Mouse (Mus musculus) midbrain, postnatal 0 days (tissue): ENCODE results near the gene Tm6sf1. TPM values are rescaled to one million over a fixed set of nuclear protein-coding genes. Genes with fewer than 3 reads are reported as not detected.

Experiments used
- ATAC-seq: fragments of 200-750 bp; cut with Nextera tagmentation; 2 replicates; pipeline ENCODE4 v1.8.0; 2017; ENCODE audit warnings: moderate number of reproducible peaks, mild to moderate bottlenecking, moderate TSS enrichment, moderate library complexity; ENCODE audit not compliant: low FRiP score
- DNase-seq: peaks from one replicate; pipeline ENCODE4 v3.0.0-alpha.2; 2015; ENCODE audit warnings: low spot score
- H3K27ac ChIP-seq: fragments of 300-500 bp; sonication (generic); 2 replicates; pipeline ENCODE4 v1.5.1; 2014; ENCODE audit warnings: low read depth, mild to moderate bottlenecking, low read length, mixed read lengths
- H3K27me3 ChIP-seq: fragments of 300-500 bp; sonication (generic); 2 replicates; pipeline ENCODE4 v1.6.1; 2014; ENCODE audit warnings: low read length, control low read depth, mixed read lengths; ENCODE audit not compliant: insufficient read depth
- H3K36me3 ChIP-seq: fragments of 300-500 bp; sonication (generic); 2 replicates; pipeline ENCODE4 v1.6.1; 2014; ENCODE audit warnings: low read length, control low read depth, mixed read lengths; ENCODE audit not compliant: insufficient read depth
- H3K4me1 ChIP-seq: fragments of 300-500 bp; sonication (generic); 2 replicates; pipeline ENCODE4 v1.6.1; 2014; ENCODE audit warnings: mild to moderate bottlenecking, control low read depth, antibody characterized with exemption, low read length, mixed read lengths; ENCODE audit not compliant: insufficient read depth
- H3K4me2 ChIP-seq: fragments of 300-500 bp; sonication (generic); 2 replicates; pipeline ENCODE4 v1.6.1; 2014; ENCODE audit warnings: low read depth, mild to moderate bottlenecking, low read length, mixed read lengths; ENCODE audit not compliant: poor library complexity, severe bottlenecking
- H3K4me3 ChIP-seq: fragments of 300-500 bp; sonication (generic); 2 replicates; pipeline ENCODE4 v1.5.1; 2014; ENCODE audit warnings: low read depth, mild to moderate bottlenecking, low read length, moderate library complexity
- H3K9ac ChIP-seq: fragments of 300-500 bp; sonication (generic); replicated peaks from 2 replicates; pipeline ENCODE4 v1.6.1; 2014; ENCODE audit warnings: mild to moderate bottlenecking, low read length, moderate library complexity, mixed read lengths; ENCODE audit not compliant: poor library complexity, severe bottlenecking
- H3K9me3 ChIP-seq: fragments of 300-500 bp; sonication (generic); 2 replicates; pipeline ENCODE4 v1.6.1; 2016; ENCODE audit warnings: low read length, control low read depth
- CTCF ChIP-seq: IDR thresholded peaks from 2 replicates; pipeline ENCODE4 v1.5.1; 2016; ENCODE audit warnings: antibody characterized with exemption, mild to moderate bottlenecking
- WGBS: fragments of 180-500 bp; shearing (Covaris S2); extraction: QIAGEN DNeasy Blood & Tissue Kit; methylation state at CpG from one replicate; pipeline ENCODE4 v1.1.7; 2014; 5-methylcytosine and 5-hydroxymethylcytosine counted together
- polyA plus RNA-seq: library from polyadenylated mRNA; unstranded; fragments of >200 nt; fragmentation: Nextera tagmentation; extraction: Ambion mirVana; gene quantifications from 2 replicates; pipeline ENCODE4 v1.2.1, GENCODE M21; 2015
- total RNA-seq: library from RNA; depleted of rRNA; stranded (reverse); fragments of >200 nt; gene quantifications from 2 replicates; pipeline ENCODE4 v1.2.3, GENCODE M21; 2014

The Tm6sf1 gene
- total and polyA plus RNA-seq, 2 experiments from 2014 or later, result 9.8 to 15.2 TPM

DNA sequence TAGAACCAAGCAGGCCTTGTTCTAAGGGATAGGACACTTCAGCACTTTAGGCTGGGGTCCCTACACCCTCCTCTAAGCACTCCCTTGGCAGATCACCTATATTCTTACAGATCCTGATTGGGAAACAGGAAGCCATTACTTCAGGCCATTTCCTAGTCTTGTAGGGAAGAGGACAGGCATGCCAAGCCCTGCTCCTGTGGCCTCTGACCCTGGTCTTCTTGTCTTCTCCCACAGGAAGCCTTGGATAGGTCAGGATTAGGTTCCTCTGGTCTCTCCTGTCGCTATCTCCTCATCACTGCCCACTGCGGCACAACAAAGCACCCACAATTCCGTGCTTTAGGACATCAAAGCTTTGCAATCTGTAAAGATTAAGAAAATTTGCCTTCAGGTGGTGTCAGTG lies 7.1 kb upstream of the Tm6sf1 start:
- Histone ChIP-seq H3K9ac (no peak overlapping the region), H3K27me3 (no peaks in the 10 kb centered on the region), H3K4me3 (no peak overlapping the region), H3K4me1 (no peaks in the 10 kb centered on the region), H3K9me3 (no peaks in the 10 kb centered on the region), H3K4me2 (no peak overlapping the region), H3K36me3 (no peaks in the 10 kb centered on the region), H3K27ac (no peak overlapping the region)
- 78% methylated on average over 3 of the region's 3 CpGs for WGBS
- DNase-seq (no peak), ATAC-seq (no peak)
- TF ChIP-seq CTCF, result no peak

DNA sequence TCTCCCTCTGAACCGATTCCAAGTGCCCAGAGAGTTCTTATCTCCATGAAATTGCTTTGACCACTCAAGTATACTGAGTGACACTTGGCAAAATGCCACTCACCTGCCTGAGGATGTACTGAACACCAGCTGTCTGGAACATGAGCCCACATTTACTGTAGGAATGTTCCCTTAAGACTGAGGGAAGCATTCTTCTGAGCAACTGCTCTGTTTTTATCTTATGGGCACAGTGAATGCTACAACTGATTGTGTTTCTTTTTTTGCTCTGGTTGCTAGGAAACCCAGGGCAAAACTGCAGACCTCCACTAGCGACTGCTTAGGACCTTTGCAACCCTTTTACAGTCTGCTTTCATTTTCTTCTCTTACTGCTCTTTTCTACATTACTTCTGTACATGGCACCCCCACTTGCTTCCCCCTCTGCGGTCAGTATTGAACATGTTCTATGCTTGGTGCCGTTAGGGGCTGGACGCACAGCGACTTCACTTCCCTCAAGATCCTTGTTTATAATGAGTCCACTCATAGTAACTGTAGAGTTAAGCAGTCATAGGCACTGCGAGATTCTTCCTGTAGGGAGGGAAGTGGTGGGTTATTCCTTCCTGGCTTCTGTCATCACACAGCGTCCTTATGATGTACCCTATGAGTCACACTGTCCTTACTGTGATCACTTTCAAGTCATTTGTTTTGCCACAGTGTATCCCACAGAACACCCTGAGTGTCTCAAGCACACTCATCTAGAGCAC lies 4.1 kb upstream of the Tm6sf1 start:
- no peak for DNase-seq
- Histone ChIP-seq H3K4me1 (peaks cover 4% of the 10 kb centered on the region; the same call in 1 of the 2 replicates), H3K9me3 (no peaks in the 10 kb centered on the region), H3K9ac (no peak overlapping the region), H3K4me2 (no peak overlapping the region), H3K27me3 (no peaks in the 10 kb centered on the region), H3K4me3 (no peak overlapping the region), H3K36me3 (no peaks in the 10 kb centered on the region), H3K27ac (no peak overlapping the region)
- no peak for ATAC-seq
- WGBS, result 52% methylated on average over 8 of the region's 8 CpGs
- TF ChIP-seq CTCF, result no peak

DNA sequence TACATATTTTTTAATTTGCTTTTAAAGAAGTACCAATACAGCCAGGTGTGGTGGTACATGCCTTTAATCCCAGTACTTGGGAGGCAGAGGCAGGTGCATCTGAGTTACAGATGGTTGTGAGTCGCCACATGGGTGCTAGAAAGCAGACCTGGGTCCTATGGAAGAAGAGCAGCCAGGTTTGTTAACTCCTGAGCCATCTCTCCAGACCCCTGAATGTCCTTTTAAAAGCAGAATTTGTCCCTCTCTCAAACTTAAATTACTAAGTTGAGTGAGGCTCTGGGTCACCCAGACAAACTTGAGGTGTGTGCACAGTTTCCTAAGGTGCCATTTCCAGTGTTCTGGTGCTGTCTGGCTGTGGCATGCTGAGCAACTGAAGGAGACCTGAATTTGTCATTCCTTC lies 3.1 kb upstream of the Tm6sf1 start, which contains the start of gene Gm10160:
Gene Gm10160, minus strand, starts transcription at position 101 of the 400 bp plus-strand sequence.
- no peak within 1 kb of the TSS for H3K27ac ChIP-seq
- no peak within 1 kb of the TSS for H3K4me3 ChIP-seq
- H3K36me3 ChIP-seq, result no peaks in the 10 kb centered on the region
- TF ChIP-seq CTCF, result no peak
- H3K27me3 ChIP-seq, result no peaks in the 10 kb centered on the region
- WGBS, result 80% methylated on average over 1 of the region's 1 CpGs
- ATAC-seq, result no peak
- no peak within 1 kb of the TSS for H3K9ac ChIP-seq
- H3K4me1 ChIP-seq, result peaks cover 4% of the 10 kb centered on the region; the same call in 1 of the 2 replicates
- H3K4me2 ChIP-seq, result no peak within 1 kb of the TSS
- no peak for DNase-seq
- no peaks in the 10 kb centered on the region for H3K9me3 ChIP-seq

DNA sequence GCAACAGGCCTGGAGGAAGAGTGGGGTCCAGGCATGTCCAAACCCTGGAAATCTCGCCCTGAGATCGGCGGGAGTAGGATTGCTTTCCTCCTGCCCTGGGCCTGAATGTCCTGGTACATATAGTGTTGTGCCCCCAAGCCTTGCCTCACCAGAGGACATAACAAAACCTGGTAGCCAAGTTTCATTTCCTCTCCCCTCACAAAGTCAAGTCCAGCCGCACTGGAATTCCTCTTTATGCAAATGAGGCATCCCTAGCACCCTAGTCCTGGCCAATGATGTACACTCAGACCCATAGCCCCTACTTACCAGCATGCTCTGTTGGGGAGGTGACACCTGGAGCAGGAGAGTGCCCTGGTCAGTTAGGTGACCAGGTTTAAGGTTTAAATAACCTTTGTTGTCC lies 2.6 kb upstream of the Tm6sf1 start:
- no peaks in the 10 kb centered on the region for H3K27me3 ChIP-seq
- DNase-seq (no peak), ATAC-seq (no peak)
- no peak overlapping the region for H3K4me3 ChIP-seq
- no peak overlapping the region for H3K27ac ChIP-seq
- no peaks in the 10 kb centered on the region for H3K9me3 ChIP-seq
- 84% methylated on average over 4 of the region's 4 CpGs for WGBS
- no peak for TF ChIP-seq CTCF
- H3K4me2 ChIP-seq, result no peak overlapping the region
- H3K36me3 ChIP-seq, result no peaks in the 10 kb centered on the region
- peaks cover 4% of the 10 kb centered on the region; the same call in 1 of the 2 replicates for H3K4me1 ChIP-seq
- no peak overlapping the region for H3K9ac ChIP-seq

DNA sequence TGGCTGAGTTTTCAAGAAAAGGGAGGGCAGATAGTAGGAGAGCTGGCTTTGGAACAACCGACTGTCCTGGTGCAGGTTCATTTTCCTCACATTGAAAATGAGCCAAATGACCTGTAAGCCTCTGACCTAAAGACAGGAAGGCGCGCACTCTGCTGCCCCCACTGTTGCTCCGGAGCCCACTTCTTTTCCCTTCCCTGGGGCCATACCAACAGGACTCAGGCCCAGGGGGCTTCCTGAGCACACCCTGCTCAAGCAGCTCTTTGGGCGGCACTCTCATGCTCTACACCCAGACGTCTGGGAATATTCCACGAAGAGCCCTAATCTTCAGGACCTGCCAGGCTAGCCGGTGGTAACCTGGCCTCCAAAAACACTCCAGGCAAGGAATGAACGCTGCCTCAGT lies 565 bp upstream of the Tm6sf1 start:
- TF ChIP-seq CTCF, result no peak; the same call in 1 of the 2 replicates
- Histone ChIP-seq H3K4me3 (peak overlapping the region; percentile 75), H3K27me3 (no peaks in the 10 kb centered on the region), H3K4me1 (peaks cover 4% of the 10 kb centered on the region; the same call in 1 of the 2 replicates), H3K36me3 (no peaks in the 10 kb centered on the region), H3K27ac (no peak overlapping the region), H3K4me2 (peak overlapping the region; percentile 96; the same call in 1 of the 2 replicates), H3K9ac (no peak overlapping the region), H3K9me3 (no peaks in the 10 kb centered on the region)
- 9% methylated on average over 9 of the region's 9 CpGs for WGBS
- ATAC-seq (no peak), DNase-seq (no peak)

DNA sequence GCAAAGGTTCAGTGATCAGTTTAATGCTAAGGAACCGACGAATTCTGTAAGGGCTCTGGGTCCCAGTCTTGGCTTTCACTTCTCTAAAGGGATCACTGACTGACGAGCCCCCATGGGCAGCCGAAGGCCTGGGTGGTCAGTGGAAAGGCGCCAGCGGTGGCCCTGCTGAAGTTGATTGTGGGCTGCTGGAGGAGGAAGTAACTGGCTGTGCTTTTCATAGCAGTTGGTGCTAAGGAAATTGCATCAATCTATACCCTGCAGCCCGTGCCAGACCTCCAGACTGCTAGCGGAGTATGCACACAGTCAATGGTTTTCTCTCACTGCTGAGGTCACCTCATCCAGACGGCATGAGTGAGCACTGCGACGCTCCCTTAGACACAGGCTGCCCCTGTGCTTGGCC lies 1.3 kb downstream of the Tm6sf1 start:
- H3K36me3 ChIP-seq, result no peaks in the 10 kb centered on the region
- no peak overlapping the region for H3K9ac ChIP-seq
- H3K4me3 ChIP-seq, result peak overlapping the region; percentile 75
- DNase-seq (no peak), ATAC-seq (no peak)
- no peak overlapping the region for H3K27ac ChIP-seq
- TF ChIP-seq CTCF, result no peak
- peak overlapping the region; percentile 96 for H3K4me2 ChIP-seq
- 54% methylated on average over 11 of the region's 11 CpGs for WGBS
- H3K9me3 ChIP-seq, result no peaks in the 10 kb centered on the region
- H3K27me3 ChIP-seq, result no peaks in the 10 kb centered on the region
- H3K4me1 ChIP-seq, result peaks cover 4% of the 10 kb centered on the region; the same call in 1 of the 2 replicates
